Mouse (Mus musculus): ENCODE measurements around the gene Pappa.

GRCm38 (mm10) chr4:65300431-65300830 is 176.5 kb downstream of the Pappa start:
- TF ChIP-seq ELF1 (IDR thresholded peaks at IDR 0.05; ENCODE audit: low read depth, low read length): no peak
- no peak for TF ChIP-seq POLR2AphosphoS2 (IDR thresholded peaks at IDR 0.05; ENCODE audit: low read length)
- TF ChIP-seq RAD21 (IDR thresholded peaks at IDR 0.05; ENCODE audit: low read depth, low read length): no peak
- no peak for TF ChIP-seq EP300 (IDR thresholded peaks at IDR 0.05; ENCODE audit: low read depth in 1 of 2, low read length in 2 of 2)
- TF ChIP-seq UBTF (IDR thresholded peaks at IDR 0.05; ENCODE audit: borderline replicate concordance, insufficient read depth, low read depth, low read length): no peak
- TF ChIP-seq MEF2A (IDR thresholded peaks at IDR 0.05; ENCODE audit: extremely low read depth, insufficient replicate concordance, low read depth, low read length, poor library complexity, severe bottlenecking): no peak
- TF ChIP-seq GATA1 (IDR thresholded peaks at IDR 0.05; ENCODE audit: low read depth, low read length): no peak
- no peak for TF ChIP-seq HCFC1 (IDR thresholded peaks at IDR 0.05; ENCODE audit: low read depth, low read length)
- no peak for TF ChIP-seq MYC (IDR thresholded peaks at IDR 0.05; ENCODE audit: low read depth, low read length)
- no peak for TF ChIP-seq CTCF (IDR thresholded peaks at IDR 0.05 in 2 of 3, conservative IDR thresholded peaks at IDR 0.05 in 1 of 3; ENCODE audit: control insufficient read depth in 1 of 3, insufficient read depth in 1 of 3, low read depth in 2 of 3, low read length in 3 of 3, poor library complexity in 1 of 3, severe bottlenecking in 1 of 3)
- TF ChIP-seq ETS1 (IDR thresholded peaks at IDR 0.05; ENCODE audit: low read depth, low read length): no peak
- no peak for TF ChIP-seq CHD2 (IDR thresholded peaks at IDR 0.05; ENCODE audit: low read length)
- TF ChIP-seq E2F4 (IDR thresholded peaks at IDR 0.05; ENCODE audit: borderline replicate concordance, low read depth, low read length): no peak
